Mouse (Mus musculus) kidney, postnatal 36 days (tissue): ENCODE measurements around the gene 4930539E08Rik.
A peak's percentile ranks its signal among the peaks of the same experiment; 100 is the strongest.

ENCODE experiments used
- DNase-seq, 2 experiments: peaks; one replicate each; pipeline ENCODE4 v3.0.0; 2021 to 2022; ENCODE audit warnings: mixed read lengths in 2 of 2

Gene 4930539E08Rik

GRCm38 (mm10) chr17:28929369-28929768 lies 14.2 kb upstream of the 4930539E08Rik start:
- DNase-seq, result no peak

DNA sequence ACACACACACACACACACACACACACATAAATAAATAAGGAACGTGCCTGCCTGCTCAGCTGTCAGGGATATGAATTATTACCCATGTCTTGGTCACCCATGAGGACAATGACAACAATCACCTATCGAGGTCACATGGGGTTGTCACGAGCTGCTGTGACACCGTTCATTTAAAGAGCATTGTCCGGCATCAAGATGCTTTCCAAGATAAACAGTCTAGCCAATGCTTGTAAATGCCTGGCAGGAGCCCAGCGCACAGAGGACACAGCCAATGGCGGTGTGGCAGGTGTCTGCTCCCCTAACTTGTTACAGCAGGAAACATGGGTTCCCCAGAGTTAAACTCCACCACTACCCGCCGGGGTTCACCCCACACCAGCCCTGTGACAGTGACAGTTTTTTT lies 12.9 kb upstream of the 4930539E08Rik start:
- DNase-seq, result peak in 1 of 2 experiments; percentile 30

- peak; percentile 52 to 82 for DNase-seq
Observed at GRCm38 (mm10) chr17:28926866-28927635, 11.9 kb upstream of the 4930539E08Rik start.

GRCm38 (mm10) chr17:28926380-28926779 lies 11.3 kb upstream of the 4930539E08Rik start:
- peak; percentile 73 to 91 for DNase-seq

DNA sequence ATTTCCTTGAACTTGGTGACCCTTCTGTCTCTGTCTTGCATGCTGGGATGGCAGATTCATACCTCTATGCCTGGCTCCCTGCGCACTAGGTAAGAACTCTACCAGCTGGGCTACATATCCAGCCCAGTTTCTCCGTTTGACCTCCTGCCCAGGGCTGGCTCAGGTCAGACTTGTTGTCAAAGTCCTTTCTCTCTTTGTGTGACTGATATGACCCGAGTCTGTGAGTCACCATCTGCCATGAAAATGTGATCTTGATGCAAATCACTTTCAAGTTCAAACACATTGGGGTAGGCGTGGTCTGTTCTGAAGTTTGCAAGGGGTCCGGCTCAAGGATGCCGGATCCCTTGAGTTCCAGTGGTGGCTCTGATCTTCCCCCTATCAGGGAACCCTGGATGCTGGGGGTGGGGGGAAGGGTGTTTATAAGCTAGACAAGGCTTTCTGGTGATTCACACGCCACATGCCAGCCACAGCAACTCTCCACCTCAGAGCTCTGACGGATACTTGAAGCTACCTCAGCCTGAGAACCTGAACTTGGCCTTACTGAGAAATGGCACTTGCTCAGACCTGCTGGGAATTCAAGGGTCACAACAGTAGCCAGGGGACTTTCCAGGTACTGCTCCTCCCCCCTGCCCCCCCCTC lies 10.0 kb upstream of the 4930539E08Rik start:
- DNase-seq, result no peak

DNA sequence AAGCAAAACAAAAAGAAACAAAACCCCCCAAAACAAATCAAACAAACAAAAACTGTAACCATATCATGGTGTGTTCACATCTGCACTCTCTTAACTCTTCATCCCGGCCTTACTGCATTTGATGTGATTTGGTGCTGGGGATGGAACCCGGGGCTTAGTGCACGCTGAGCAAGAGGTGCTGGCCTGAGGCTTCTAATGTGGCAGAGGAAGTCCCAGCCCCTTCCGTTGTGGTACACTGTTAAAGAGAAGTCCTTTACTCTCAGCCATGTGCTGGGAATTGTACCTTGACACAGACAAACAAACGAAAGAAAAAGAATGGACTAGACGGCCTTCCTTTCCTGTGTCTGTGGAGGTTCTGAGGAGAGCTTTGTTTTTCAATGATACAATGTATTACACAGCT lies 7.0 kb upstream of the 4930539E08Rik start:
- DNase-seq, result no peak

DNA sequence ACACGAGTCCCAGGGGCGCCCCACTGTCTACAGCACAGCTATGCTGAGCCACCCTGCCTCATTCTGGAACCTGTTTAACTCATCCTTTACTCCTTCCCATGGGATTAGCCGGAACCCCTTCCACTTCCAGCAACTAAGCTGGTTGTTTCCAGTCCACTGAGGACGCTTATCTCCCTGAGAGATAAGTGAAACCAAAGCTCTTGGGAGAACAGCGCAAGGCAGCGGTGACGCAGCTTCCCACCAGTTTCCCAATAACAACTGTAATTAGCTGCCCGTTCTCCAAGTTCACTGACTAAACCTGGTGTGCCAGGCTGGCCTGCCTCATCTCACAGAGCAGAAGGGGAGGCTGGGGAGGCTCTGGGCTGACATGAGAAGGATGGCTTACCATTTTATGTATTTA lies 6.0 kb upstream of the 4930539E08Rik start:
- DNase-seq, result no peak

- no peak for DNase-seq
Observed at GRCm38 (mm10) chr17:28916520-28916919, 1.4 kb upstream of the 4930539E08Rik start.

DNA sequence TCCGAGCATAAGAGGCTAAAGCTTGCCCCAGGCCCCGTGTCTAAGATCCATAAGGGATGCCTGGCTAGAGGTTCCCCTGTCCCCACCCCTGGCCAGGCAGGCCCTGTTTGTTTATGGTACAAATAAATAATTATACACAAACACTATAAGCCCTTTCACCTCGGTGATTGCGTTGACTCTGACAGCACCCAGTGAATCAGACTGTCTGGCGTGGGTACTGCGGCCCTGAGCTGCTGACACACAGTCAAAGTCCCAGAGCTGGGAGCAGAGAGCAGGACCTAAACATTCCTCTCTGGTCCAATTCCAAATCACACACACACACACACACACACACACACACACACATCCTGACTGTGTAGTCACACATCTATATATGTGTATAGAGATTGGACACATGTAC lies 1.2 kb downstream of the 4930539E08Rik start:
- no peak for DNase-seq

GRCm38 (mm10) chr17:28913200-28913599 lies 1.9 kb downstream of the 4930539E08Rik start:
- DNase-seq, result peak; percentile 68 to 79

DNA sequence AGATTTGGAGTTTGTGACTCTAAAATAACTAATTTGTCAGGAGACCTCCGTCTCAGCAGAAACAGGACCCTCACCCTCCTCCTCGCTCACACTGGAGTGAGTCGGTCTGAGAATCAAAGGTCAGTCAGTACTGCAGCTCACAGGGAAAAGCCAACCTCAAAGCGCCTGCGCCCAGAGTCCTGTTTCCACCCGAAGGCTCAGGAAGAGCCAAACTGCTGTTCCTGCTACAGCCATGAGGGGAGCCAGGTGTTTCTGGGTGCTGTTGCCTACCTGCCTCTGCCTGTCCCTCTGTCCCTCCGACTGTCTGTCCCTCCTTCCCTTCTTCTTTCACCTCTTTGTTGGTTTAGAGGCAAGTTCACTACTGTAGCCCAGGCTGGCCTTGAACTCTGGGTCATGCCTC lies 5.0 kb downstream of the 4930539E08Rik start:
- DNase-seq, result peak; percentile 70

DNA sequence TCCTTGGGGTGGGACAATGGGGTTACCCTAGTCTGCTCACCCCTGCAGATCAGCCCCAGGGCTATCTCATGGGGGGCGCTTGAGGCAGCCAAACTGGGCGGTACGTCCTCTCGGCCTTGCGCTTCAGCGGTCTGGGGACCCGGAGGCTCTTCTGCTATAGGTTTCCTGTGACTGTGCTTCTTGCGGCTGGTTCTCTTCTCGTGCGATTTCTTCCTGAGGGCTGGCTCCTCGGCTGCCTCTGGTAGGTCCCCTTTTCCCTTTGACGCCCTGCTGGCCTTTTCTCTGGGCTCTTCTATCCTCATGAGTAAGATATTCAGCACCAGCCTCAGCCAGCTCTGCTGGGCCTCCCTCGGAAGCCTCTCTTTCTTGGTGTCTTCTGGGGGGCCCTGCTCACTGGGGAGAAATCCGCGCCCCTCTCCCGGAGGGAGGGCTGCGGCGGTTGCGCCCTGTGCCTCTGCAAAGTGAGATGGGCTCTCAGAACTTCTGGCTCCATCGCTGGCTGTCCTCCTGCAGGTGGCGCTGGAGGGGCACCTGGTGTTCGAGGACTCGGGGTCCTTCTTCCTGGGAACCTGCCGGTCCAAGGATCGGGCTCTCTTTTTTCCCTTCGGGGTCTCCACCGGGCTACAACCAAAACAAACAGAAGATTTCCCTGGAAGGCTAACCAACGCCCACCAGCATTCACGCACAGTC lies 5.7 kb downstream of the 4930539E08Rik start:
- DNase-seq, result peak; percentile 56 to 86

DNA sequence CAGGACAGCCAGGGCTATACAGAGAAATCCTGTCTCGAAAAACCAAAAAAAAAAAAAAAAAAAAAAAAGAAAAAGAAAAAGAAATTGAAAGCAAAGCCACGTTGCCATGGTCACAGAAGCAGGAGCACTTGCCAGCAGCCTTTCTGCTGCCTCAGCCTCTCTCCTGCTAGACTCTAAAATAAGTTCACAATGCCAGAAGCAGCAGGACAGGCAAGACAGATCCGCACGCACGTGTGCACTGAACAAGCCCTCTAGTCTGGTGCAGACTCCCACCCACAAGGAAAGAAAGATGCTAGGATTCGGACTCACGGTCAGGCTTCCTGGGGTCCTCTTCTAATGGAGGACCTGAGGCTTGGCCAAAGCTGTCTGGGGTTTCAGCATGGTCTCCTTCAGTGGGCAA lies 7.2 kb downstream of the 4930539E08Rik start:
- DNase-seq, result peak in 1 of 2 experiments; percentile 20

GRCm38 (mm10) chr17:28905377-28905916 lies 9.7 kb downstream of the 4930539E08Rik start:
- DNase-seq, result no peak

- DNase-seq, result peak; percentile 47 to 83
Observed at GRCm38 (mm10) chr17:28904546-28905376, 10.4 kb downstream of the 4930539E08Rik start.

GRCm38 (mm10) chr17:28901559-28901958 lies 13.6 kb downstream of the 4930539E08Rik start:
- DNase-seq, result no peak

GRCm38 (mm10) chr17:28899427-28899826 lies 15.7 kb downstream of the 4930539E08Rik start:
- DNase-seq, result no peak

GRCm38 (mm10) chr17:28898249-28898648 lies 16.9 kb downstream of the 4930539E08Rik start:
- DNase-seq, result no peak

DNA sequence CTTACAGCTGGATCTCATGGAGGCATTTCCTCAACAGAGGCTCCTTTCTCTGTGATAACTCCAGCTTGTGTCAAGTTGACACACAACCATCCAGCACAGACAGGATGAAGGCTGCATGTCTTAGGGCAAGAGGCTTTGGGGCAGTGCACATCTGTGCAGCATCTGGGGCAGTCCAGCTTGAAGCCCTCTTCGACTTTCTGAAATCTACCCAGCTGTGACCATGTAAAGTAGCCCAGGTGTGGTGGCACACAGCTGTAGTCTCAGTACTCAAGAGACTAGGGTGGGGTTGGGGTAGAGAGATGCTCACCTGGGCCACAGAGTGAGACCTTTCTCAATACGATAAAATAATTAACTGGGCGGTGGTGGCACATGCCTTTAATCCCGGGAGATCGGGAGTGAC lies 17.3 kb downstream of the 4930539E08Rik start:
- DNase-seq, result no peak

- DNase-seq, result no peak
Observed at GRCm38 (mm10) chr17:28896095-28896780, 18.9 kb downstream of the 4930539E08Rik start.

DNA sequence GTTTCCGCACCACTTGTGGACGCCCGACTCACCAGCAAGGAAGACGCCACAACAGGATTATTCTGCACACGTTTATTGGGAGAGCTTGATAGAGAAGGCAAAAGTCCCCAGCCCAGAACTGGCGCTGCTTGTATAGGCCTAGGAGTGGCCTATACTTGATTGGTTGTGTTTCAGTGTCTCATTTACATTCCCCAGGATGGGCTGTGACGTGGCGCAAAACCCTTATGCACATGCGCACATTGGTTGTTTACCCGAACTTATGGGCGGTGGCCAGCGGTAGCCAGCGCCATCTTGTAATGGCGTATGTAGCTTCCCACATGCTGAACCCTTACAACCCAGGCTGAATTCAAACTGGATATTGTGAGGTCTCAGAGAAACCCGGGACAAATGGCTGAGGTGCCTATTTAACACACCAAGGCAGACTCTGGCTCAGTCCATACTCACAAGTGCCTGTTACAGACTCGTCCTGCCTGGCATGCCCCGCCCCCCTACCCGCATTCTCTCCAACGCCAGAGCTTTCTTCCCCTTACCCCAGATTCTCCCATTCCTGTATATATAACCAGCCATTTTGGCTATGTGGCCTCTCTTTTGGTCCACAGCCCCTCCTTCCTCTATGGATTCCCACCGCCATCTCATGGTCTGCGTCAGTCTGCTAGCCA lies 19.8 kb downstream of the 4930539E08Rik start:
- no peak for DNase-seq
